Mouse (Mus musculus) CH12.LX (cell line): ENCODE data around the gene Kremen2. TPM values are rescaled to one million over a fixed set of nuclear protein-coding genes. Genes with fewer than 3 reads are reported as not detected.
A peak's percentile ranks its signal among the peaks of the same experiment; 100 is the strongest.

Experiments
- DNase-seq: peaks from one replicate; pipeline ENCODE4 v3.0.0-alpha.2; 2013; ENCODE audit errors: extremely low read depth
- H3K27ac ChIP-seq: 2 replicates; pipeline ENCODE4 v1.5.1; 2012; ENCODE audit warnings: low read depth, mild to moderate bottlenecking, control low read depth, moderate library complexity; ENCODE audit not compliant: insufficient read depth
- H3K27me3 ChIP-seq: replicated peaks from 2 replicates; pipeline ENCODE3; 2012; ENCODE audit warnings: inconsistent platforms
- H3K36me3 ChIP-seq, 2 experiments: replicated peaks in 1 of 2; 2 replicates each; pipeline versions ENCODE3 to v1.6.1; 2012; ENCODE audit warnings: inconsistent platforms in 1 of 2, low read length in 1 of 2, mild to moderate bottlenecking in 1 of 2, mixed read lengths in 1 of 2, moderate library complexity in 1 of 2; ENCODE audit not compliant: control insufficient read depth in 1 of 2, insufficient read depth in 1 of 2
- H3K4me1 ChIP-seq, 2 experiments: 2 replicates each; pipeline ENCODE4 v1.6.1; 2012; ENCODE audit warnings: inconsistent platforms in 1 of 2, moderate library complexity in 1 of 2; ENCODE audit not compliant: insufficient read depth in 2 of 2, control insufficient read depth in 1 of 2
- H3K4me2 ChIP-seq: 2 replicates; pipeline ENCODE4 v1.6.1; 2012; ENCODE audit warnings: low read depth, mild to moderate bottlenecking, control low read depth; ENCODE audit not compliant: poor library complexity, insufficient read depth, severe bottlenecking
- H3K4me3 ChIP-seq, 3 experiments: fragments of 150-350 bp in 1 of 3; sonication (generic) in 1 of 3; replicated peaks in 1 of 3; 2 replicates each; pipeline versions ENCODE3 to v1.5.1; 2011 to 2012; ENCODE audit warnings: low read depth in 2 of 3, low read length in 2 of 3, mild to moderate bottlenecking in 2 of 3, moderate library complexity in 2 of 3, control low read depth in 1 of 3, improper control_type of control experiment in 1 of 3, inconsistent platforms in 1 of 3, mixed read lengths in 1 of 3; ENCODE audit not compliant: poor library complexity in 1 of 3
- H3K79me2 ChIP-seq: replicated peaks from 2 replicates; pipeline ENCODE4 v1.6.1; 2012; ENCODE audit warnings: mild to moderate bottlenecking, moderate library complexity; ENCODE audit not compliant: control insufficient read depth, poor library complexity, insufficient read depth, severe bottlenecking; ENCODE audit errors: extremely low read depth
- H3K9ac ChIP-seq: 2 replicates; pipeline ENCODE4 v1.6.1; 2012; ENCODE audit warnings: low read depth, mild to moderate bottlenecking, control low read depth, moderate library complexity; ENCODE audit not compliant: insufficient read depth
- H3K9me3 ChIP-seq: replicated peaks from 2 replicates; pipeline ENCODE3; 2012; ENCODE audit warnings: low read length, inconsistent platforms, mixed read lengths
- BHLHE40 ChIP-seq: IDR thresholded peaks from 2 replicates; pipeline ENCODE4 v1.6.1; 2011; ENCODE audit warnings: mild to moderate bottlenecking, low read depth, low read length, improper control_type of control experiment
- CHD1 ChIP-seq: IDR thresholded peaks from 2 replicates; pipeline ENCODE4 v1.6.1; 2012; ENCODE audit warnings: low read depth, low read length, improper control_type of control experiment, inconsistent platforms
- CHD2 ChIP-seq: IDR thresholded peaks from 2 replicates; pipeline ENCODE4 v1.6.1; 2011; ENCODE audit warnings: low read length, improper control_type of control experiment
- CTCF ChIP-seq, 2 experiments: IDR thresholded peaks in 1 of 2; conservative IDR thresholded peaks in 1 of 2; 2 replicates each; pipeline ENCODE4 v1.5.1; 2011 to 2012; ENCODE audit warnings: low read depth in 2 of 2, low read length in 2 of 2, improper control_type of control experiment in 1 of 2, inconsistent platforms in 1 of 2, mild to moderate bottlenecking in 1 of 2, moderate library complexity in 1 of 2
- E2F4 ChIP-seq: IDR thresholded peaks from 2 replicates; pipeline ENCODE4 v1.6.1; 2011; ENCODE audit warnings: low read depth, low read length, improper control_type of control experiment; ENCODE audit not compliant: insufficient replicate concordance
- ELF1 ChIP-seq: IDR thresholded peaks from 2 replicates; pipeline ENCODE4 v1.6.1; 2014; ENCODE audit warnings: low read depth, mild to moderate bottlenecking, inconsistent platforms, low read length, improper control_type of control experiment
- EP300 ChIP-seq: IDR thresholded peaks from 2 replicates; pipeline ENCODE4 v1.6.1; 2011; ENCODE audit warnings: low read length, improper control_type of control experiment
- HCFC1 ChIP-seq: IDR thresholded peaks from 2 replicates; pipeline ENCODE4 v1.6.1; 2012; ENCODE audit warnings: low read depth, mild to moderate bottlenecking, inconsistent platforms, low read length, improper control_type of control experiment
- JUN ChIP-seq: IDR thresholded peaks from 2 replicates; pipeline ENCODE4 v1.6.1; 2011; ENCODE audit warnings: low read depth, mild to moderate bottlenecking, low read length, improper control_type of control experiment, moderate library complexity; ENCODE audit not compliant: insufficient read depth
- MAFK ChIP-seq: IDR thresholded peaks from 2 replicates; pipeline ENCODE4 v1.6.1; 2011; ENCODE audit warnings: low read length, improper control_type of control experiment; ENCODE audit not compliant: insufficient replicate concordance
- MAX ChIP-seq: IDR thresholded peaks from 2 replicates; pipeline ENCODE4 v1.6.1; 2011; ENCODE audit warnings: low read length, improper control_type of control experiment
- MAZ ChIP-seq: IDR thresholded peaks from 2 replicates; pipeline ENCODE4 v1.6.1; 2012; ENCODE audit warnings: low read depth, mild to moderate bottlenecking, inconsistent platforms, low read length, improper control_type of control experiment, moderate library complexity
- MEF2A ChIP-seq: IDR thresholded peaks from 2 replicates; pipeline ENCODE4 v1.6.1; 2014; ENCODE audit warnings: low read depth, mild to moderate bottlenecking, inconsistent platforms, low read length, improper control_type of control experiment, borderline replicate concordance
- NELFE ChIP-seq: IDR thresholded peaks from 2 replicates; pipeline ENCODE4 v1.6.1; 2011; ENCODE audit warnings: low read depth, low read length, improper control_type of control experiment
- POLR2A ChIP-seq: IDR thresholded peaks from 2 replicates; pipeline ENCODE4 v1.6.1; 2011; ENCODE audit warnings: low read depth, mild to moderate bottlenecking, improper control_type of control experiment, low read length
- POLR2AphosphoS2 ChIP-seq: IDR thresholded peaks from 2 replicates; pipeline ENCODE4 v1.6.1; 2011; ENCODE audit warnings: low read depth, low read length, improper control_type of control experiment
- RAD21 ChIP-seq: IDR thresholded peaks from 2 replicates; pipeline ENCODE4 v1.6.1; 2011; ENCODE audit warnings: low read depth, mild to moderate bottlenecking, low read length, improper control_type of control experiment, moderate library complexity
- SIN3A ChIP-seq: IDR thresholded peaks from 2 replicates; pipeline ENCODE4 v1.6.1; 2012; ENCODE audit warnings: low read length, improper control_type of control experiment, inconsistent platforms
- SMC3 ChIP-seq: IDR thresholded peaks from 2 replicates; pipeline ENCODE4 v1.6.1; 2011; ENCODE audit warnings: low read depth, low read length, improper control_type of control experiment
- TBP ChIP-seq: conservative IDR thresholded peaks from 2 replicates; pipeline ENCODE4 v1.6.1; 2011; ENCODE audit warnings: low read depth, low read length, improper control_type of control experiment
- UBTF ChIP-seq: IDR thresholded peaks from 2 replicates; pipeline ENCODE4 v1.6.1; 2012; ENCODE audit warnings: low read depth, mild to moderate bottlenecking, inconsistent platforms, low read length, improper control_type of control experiment, moderate library complexity
- USF1 ChIP-seq: IDR thresholded peaks from 2 replicates; pipeline ENCODE4 v1.6.1; 2014; ENCODE audit warnings: low read depth, mild to moderate bottlenecking, inconsistent platforms, low read length, improper control_type of control experiment
- ZC3H11A ChIP-seq: IDR thresholded peaks from 2 replicates; pipeline ENCODE4 v1.6.1; 2012; ENCODE audit warnings: low read depth, mild to moderate bottlenecking, inconsistent platforms, low read length, improper control_type of control experiment
- ZKSCAN1 ChIP-seq: IDR thresholded peaks from 2 replicates; pipeline ENCODE4 v1.6.1; 2012; ENCODE audit warnings: low read depth, inconsistent platforms, low read length, improper control_type of control experiment, borderline replicate concordance
- ZNF384 ChIP-seq: IDR thresholded peaks from 2 replicates; pipeline ENCODE4 v1.6.1; 2012; ENCODE audit warnings: low read depth, low read length, improper control_type of control experiment, inconsistent platforms
- dilution Hi-C: fragments of 300-500 bp; cut with MboI; formaldehyde crosslinking; loops from 2 replicates; pipeline ENCODE4 v1.14.3; 2020; ENCODE audit warnings: low sequenced_read_pairs; ENCODE audit not compliant: extremely low pct_unique_long_range_greater_than_20kb, extremely low pct_ligation_motif_present
- in situ Hi-C: fragments of 300-500 bp; cut with MboI; formaldehyde crosslinking; loops from 3 replicates; pipeline ENCODE4 v1.14.3; 2019; ENCODE audit warnings: low sequenced_read_pairs, low pct_ligation_motif_present, low pct_unique_long_range_greater_than_20kb, mixed read lengths
- polyA plus RNA-seq: library from polyadenylated mRNA; unstranded; fragments of >175 nt; gene quantifications from 2 replicates; pipeline ENCODE4 v1.2.1, GENCODE M21; 2012; ENCODE audit warnings: low read depth; ENCODE audit not compliant: insufficient read length
- total RNA-seq, 2 experiments: library from RNA; depleted of rRNA; stranded (reverse); fragments of 300-350 nt in 1 of 2; fragments of >200 nt in 1 of 2; gene quantifications; 2 replicates each; pipeline ENCODE4 v1.2.3; 2012 to 2014

Gene Kremen2
- total and polyA plus RNA-seq, 3 experiments: 0.21 to 0.55 (median 0.23) TPM

DNA sequence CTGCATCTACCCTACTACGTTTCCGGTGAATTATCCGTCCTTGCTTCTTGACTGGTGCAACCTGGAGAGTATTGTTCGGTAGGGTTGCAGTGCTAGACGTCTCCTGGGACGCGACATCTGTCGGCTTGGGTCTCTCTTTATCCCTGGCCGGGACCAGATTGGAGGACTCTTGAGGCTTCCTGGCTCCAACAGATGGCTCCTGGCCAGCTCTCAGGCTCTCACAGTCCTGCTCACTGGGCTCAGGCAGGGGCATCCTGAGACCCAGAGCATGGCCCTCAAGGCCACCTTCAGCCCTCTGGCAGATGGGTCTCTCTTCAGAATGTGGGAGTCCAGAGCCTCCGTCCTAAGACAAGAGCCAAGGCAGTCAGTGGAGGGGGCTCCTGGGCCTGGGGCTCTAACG is 17.3 kb upstream of the Kremen2 start:
- no peaks in the 10 kb centered on the region for H3K27me3 ChIP-seq
- no peak overlapping the region for H3K4me2 ChIP-seq
- no peak overlapping the region for H3K27ac ChIP-seq
- no peaks in the 10 kb centered on the region for H3K79me2 ChIP-seq
- in situ Hi-C loops: no loop called here
- no peak overlapping the region for H3K4me3 ChIP-seq
- peaks cover 16 to 50% of the 10 kb centered on the region in 2 experiments for H3K36me3 ChIP-seq
- no peak for DNase-seq
- H3K9ac ChIP-seq: no peak overlapping the region
- dilution Hi-C loops: no loop called here
- peaks cover 0 to 3% of the 10 kb centered on the region in 2 experiments; a peak in 1 of 4 replicates for H3K4me1 ChIP-seq
- H3K9me3 ChIP-seq: peaks cover 5% of the 10 kb centered on the region
- TF ChIP-seq SIN3A (no peak), POLR2A (no peak), EP300 (no peak), TBP (no peak), CHD2 (no peak), JUN (no peak), ELF1 (no peak)

DNA sequence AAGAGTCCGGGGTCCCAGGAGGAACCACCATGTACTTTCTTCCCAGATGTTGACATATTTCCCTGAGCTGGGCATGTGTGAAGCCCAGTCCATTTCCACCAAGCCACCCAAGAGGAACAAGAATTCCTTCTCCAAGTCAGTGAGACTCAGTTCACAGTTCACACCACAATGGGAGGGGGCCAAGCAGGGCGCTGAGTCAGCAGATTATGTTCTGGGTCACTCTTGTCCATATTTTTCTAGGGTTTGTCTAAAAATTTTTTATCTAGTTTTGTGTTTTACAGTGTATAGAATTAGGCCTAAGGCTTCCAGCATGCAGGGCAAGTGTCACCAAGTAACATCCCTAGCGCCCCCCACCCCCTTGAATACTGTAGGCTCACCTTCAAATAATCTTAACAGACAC is 15.5 kb upstream of the Kremen2 start:
- Histone ChIP-seq H3K27me3 (no peaks in the 10 kb centered on the region), H3K4me2 (no peak overlapping the region), H3K27ac (no peak overlapping the region), H3K9me3 (peaks cover 5% of the 10 kb centered on the region), H3K36me3 (peaks cover 31 to 65% of the 10 kb centered on the region in 2 experiments), H3K4me1 (peaks cover 0 to 3% of the 10 kb centered on the region in 2 experiments; a peak in 1 of 4 replicates), H3K4me3 (no peak overlapping the region), H3K9ac (no peak overlapping the region)
- dilution Hi-C loops: no loop called here
- in situ Hi-C loops: no loop called here
- TF ChIP-seq HCFC1 (no peak), ZKSCAN1 (no peak), E2F4 (no peak), USF1 (no peak), POLR2AphosphoS2 (no peak), MAFK (peak; percentile 92)
- TF ChIP-seq, all 38 proteins: peak for 1
- no peak for DNase-seq
- no peaks in the 10 kb centered on the region for H3K79me2 ChIP-seq

GRCm38 (mm10) chr17:23760231-23760630 is 14.6 kb upstream of the Kremen2 start:
- TF ChIP-seq ZC3H11A (no peak), BHLHE40 (no peak), RAD21 (no peak), MAZ (no peak), ELF1 (no peak), UBTF (no peak), TBP (no peak), SMC3 (no peak), NELFE (no peak), MEF2A (no peak), CHD1 (no peak), CTCF (conservative IDR thresholded peaks at IDR 0.05 in 1 of 2, IDR thresholded peaks at IDR 0.05 in 1 of 2; ENCODE audit: low read depth in 2 of 2, low read length in 2 of 2) (no peak), POLR2A (no peak), POLR2AphosphoS2 (no peak), CHD2 (no peak), ZNF384 (no peak), HCFC1 (no peak), MAX (no peak)
- no peak overlapping the region for H3K27ac ChIP-seq
- peaks cover 40 to 74% of the 10 kb centered on the region in 2 experiments for H3K36me3 ChIP-seq
- no peaks in the 10 kb centered on the region for H3K27me3 ChIP-seq
- dilution Hi-C loops: no loop called here
- H3K9me3 ChIP-seq: peaks cover 5% of the 10 kb centered on the region
- H3K4me2 ChIP-seq: no peak overlapping the region
- no peaks in the 10 kb centered on the region for H3K79me2 ChIP-seq
- no peaks in the 10 kb centered on the region for H3K4me1 ChIP-seq
- H3K9ac ChIP-seq: no peak overlapping the region
- in situ Hi-C loops: no loop called here
- no peak overlapping the region for H3K4me3 ChIP-seq
- DNase-seq: no peak
